Mouse (Mus musculus) cerebellum, adult (tissue): ENCODE results near the gene Polr3gl.
"Not testable (repeated sequence)": the region's sequence is repeated elsewhere in the genome, so short reads cannot be mapped to it uniquely, and the experiment has no call there.

ENCODE experiments used
- ATAC-seq: cut with Nextera tagmentation; 2 replicates; pipeline ENCODE4 v1.9.2; 2017; ENCODE audit warnings: mild to moderate bottlenecking, moderate library complexity, mixed read lengths; ENCODE audit not compliant: insufficient number of reproducible peaks, low FRiP score, low TSS enrichment

Gene Polr3gl

GRCm38 (mm10) chr3:96593790-96594560 lies at the start of gene Polr3gl:
TSS of gene Polr3gl (minus strand) at chr3:96594181.
- peak; percentile 83 for ATAC-seq

DNA sequence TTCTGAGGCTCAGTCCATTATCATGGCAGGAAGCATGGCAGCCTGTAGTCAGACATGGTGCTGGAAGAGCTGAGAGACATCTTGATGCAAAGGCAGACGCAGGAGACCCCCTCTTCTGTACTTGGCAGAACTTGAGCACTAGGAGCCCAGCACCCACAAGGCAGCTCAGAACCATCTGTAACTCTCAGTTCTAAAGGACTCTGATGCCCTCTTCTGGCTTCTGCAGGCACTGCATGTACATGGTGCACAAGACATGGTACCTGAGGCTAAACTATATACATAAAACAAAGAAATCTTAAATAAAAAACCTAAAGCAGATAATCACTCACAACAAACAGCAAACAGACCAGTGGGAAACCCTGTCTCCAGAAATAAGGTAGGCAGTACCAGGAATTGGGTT lies 45.2 kb upstream of the Polr3gl start:
- ATAC-seq, result no peak

DNA sequence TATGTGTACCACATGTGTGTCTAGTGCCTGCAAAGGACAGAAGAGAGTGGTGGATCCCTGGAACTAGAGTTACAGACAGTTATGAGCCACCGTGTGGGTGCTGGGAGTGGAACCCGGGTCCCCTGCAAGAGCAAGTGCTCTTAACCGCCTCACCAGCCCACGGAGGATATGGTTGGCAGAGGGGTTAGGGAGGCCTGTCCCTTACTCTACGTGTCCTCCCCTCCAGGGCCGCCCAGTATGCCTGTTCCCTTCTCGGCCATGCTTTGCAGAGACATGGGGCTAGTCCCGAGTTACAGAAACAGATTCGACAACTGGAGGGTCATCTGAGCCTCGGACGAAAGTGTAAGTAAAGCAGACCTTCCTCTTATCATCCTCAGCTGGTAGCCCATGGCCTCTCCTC lies 42.5 kb upstream of the Polr3gl start:
- no peak for ATAC-seq

GRCm38 (mm10) chr3:96635906-96636305 lies 41.9 kb upstream of the Polr3gl start:
- ATAC-seq, result no peak

DNA sequence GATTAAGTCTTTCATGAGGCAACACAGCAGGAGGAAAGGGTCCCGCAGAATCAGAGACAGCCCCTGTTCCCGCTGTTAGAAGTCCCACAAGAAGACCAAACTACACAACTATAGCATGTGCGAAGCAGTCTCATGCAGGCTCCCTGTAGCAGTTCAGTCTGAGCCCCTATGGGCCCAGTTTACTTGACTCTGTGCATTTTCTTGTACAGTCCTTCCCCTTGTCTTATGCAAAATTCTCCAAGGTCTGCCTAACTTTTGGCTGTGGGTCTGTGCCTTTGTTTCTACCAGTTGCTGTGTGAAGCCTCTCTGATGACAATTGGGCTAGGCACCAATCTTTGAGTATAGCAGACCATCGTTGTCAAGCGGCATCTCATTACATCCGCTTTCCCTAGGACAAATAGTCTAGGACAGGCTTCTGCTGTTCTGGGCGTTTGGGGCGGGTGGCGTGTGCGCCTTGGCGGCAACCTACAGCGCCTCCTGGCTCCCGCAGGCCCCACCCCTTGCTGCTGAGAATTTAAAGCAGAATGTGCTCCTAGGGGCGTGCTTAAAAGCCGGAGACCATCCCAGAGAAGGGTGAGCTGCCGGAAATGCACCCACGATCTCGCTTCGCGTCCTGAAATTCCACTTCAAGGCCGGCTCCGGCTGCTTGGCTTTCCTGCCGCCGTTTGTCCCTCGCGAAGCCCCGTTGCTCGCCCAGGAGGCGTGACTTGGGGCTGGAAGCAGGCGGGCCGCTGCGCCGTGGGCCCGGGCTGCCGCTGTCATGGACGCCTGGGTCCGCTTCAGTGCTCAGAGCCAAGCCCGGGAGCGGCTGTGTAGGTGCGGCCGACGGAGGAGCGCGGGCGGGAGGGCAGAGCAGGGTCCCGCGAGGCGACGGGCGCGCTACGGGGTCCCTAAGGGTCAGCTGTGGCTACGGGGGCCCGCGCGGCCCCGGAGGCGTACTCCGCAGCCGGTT lies 41.2 kb upstream of the Polr3gl start, which contains the start of the genes Pex11b and Gm42957:
Gene Pex11b, plus strand, starts transcription at position 449 of the 952 bp plus-strand sequence.
Gene Gm42957, plus strand, starts transcription at position 547 of the 952 bp plus-strand sequence.
- ATAC-seq, result peak; percentile 75; the same call in 1 of the 2 replicates

- no peak for ATAC-seq
These were observed 40.0 kb upstream of the Polr3gl start for GRCm38 (mm10) chr3:96634015-96634414.

DNA sequence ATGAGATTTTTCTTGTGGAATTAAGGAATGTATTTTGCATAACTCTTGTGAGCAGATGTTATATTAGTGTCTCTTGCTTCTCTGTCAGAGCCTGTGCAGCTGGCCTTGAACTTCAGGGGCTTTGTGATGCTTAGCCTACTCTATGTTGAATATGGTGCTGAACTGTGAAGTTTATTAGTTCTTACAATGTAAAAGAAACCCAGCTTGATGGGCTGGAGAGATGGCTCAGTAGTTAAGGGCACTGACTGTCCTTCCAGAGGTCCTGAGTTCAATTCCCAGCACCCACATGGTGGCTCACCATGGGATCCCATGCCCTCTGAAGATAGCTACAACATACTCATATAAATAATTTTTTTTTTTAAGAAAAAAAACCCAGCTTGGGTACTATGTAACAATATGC lies 38.1 kb upstream of the Polr3gl start:
- ATAC-seq, result no peak

DNA sequence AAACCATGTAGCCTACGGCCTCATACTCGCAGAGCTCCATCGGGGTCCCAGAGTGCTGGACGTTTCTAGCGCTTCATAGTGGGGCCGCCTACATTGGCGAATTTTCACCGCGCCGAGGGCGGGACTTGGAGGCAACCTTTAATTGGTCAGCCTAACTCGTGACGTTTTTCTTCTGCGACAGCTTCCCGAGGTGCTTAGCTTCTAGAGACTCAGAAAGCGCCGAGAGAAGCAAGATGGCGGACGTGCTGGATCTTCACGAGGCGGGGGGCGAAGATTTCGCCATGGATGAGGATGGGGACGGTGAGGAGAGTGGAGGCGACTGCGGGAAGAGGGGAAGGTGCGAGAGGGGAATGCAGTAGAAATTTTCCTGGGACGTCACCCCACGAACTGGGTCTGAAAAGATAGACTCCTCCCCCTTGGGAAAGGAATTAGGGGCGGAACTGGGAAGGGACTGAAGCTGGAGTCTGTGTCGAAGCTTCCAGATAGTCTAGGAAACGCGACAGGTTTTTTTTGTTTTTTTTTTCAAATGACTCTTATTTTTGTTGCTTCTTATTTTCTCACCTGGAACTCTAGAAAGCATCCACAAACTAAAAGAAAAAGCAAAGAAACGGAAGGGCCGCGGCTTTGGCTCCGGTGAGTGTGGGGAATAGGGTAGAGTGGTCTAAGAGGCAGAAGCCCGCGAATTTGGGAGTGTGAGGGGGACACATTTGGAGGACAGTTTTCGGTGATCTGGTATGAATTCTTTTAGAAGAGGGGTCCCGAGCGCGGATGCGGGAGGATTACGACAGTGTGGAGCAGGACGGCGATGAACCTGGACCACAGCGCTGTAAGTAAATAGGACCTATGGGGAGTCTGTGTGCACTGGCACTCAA lies 36.0 kb upstream of the Polr3gl start, which contains the start of gene Rbm8a:
Gene Rbm8a, plus strand, starts transcription at position 205 of the 872 bp plus-strand sequence.
- peak; percentile 95 for ATAC-seq

DNA sequence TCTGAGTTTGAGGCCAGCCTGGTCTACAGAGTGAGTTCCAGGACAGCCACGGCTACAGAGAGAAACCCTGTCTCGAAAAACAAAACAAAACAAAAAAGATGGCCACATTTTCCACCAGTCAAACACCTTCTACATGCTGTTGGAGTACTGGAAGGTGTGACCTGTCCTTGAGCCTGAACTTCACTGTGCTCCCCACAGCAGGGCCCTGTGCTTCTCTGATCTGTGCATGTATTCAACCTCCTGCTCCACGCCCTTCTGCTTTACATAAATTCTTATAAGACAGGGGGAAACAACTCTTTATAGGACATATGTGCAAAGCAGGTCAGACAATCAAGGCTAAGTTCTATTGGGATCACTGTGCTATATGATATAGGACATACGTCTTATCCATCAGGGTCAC lies 29.2 kb upstream of the Polr3gl start:
- ATAC-seq, result no peak

DNA sequence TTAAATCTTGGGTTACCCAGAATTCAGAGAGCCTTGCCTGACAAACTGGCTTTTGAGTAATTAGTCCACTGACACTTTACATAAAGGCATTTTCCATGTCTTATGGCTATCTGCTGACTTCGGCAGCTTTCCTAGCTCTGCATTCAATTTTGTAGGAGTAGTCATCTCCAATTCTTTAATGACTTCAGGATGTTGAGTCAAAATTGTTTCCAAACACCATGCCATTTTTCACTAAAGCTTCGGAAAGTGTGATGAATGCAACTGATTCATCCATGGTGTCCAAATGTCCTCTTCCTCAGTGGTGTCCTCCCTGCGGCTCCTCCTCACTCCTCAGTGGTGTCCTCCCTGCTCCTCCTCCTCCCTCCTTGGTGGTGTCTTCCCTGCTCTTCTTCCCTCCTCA lies 24.0 kb upstream of the Polr3gl start:
- no peak for ATAC-seq

GRCm38 (mm10) chr3:96606618-96607017 lies 12.6 kb upstream of the Polr3gl start:
- ATAC-seq, result no peak

GRCm38 (mm10) chr3:96606007-96606406 lies 12.0 kb upstream of the Polr3gl start:
- ATAC-seq, result not testable (repeated sequence)

DNA sequence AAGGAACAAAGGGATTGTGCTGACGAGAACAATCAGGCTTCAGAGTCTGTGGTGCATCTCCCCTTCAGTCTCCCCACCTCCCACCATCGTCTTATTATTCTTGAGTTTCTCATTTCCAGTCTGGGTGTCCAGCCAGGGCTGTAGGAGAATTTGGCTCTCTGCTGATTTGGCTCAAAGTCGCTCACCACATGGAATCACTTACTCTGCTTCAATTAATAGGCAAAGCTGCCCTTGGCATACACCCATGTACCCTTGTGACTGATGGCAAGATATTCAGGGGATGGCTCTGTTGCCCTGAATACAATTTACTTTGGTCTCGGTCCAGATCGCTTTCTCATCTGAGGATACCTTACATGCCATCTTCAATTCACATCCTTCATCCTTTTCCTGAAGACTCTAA lies 9.3 kb upstream of the Polr3gl start:
- ATAC-seq, result no peak

GRCm38 (mm10) chr3:96602704-96603084 lies 8.7 kb upstream of the Polr3gl start:
- no peak for ATAC-seq

GRCm38 (mm10) chr3:96601941-96602703 lies 8.1 kb upstream of the Polr3gl start:
- no peak for ATAC-seq

GRCm38 (mm10) chr3:96601251-96601787 lies 7.3 kb upstream of the Polr3gl start:
- ATAC-seq, result no peak

DNA sequence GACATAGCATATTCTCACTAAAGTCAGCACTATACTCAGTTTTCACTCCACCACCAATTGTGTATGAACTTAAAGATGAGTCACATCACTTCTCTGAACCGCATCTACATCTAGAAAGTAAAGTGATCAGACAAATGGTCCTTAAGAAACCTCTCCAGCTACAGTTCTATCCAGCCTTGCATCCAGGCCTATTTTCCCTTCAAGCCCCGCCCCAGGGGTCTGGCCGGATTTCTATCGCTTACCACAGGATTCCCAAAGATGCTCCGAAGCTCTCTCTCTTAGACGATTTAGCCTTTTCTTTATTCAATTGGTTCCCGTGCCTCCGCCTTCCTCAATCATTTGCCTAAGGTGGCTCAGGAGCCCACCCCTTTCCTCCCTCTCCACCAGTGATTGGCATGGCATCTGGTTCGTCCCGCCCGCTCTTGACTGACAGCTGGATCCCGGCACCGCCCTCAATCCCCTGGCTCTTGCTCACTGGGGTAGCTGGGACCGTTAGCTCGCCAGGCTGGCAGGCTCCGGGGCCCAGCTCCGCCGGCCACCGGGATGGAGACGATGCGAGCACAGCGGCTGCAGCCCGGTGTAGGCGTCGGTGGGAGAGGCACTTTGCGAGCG lies 6.8 kb upstream of the Polr3gl start, which contains the start of gene Lix1l:
Gene Lix1l, plus strand, starts transcription at position 511 of the 612 bp plus-strand sequence.
- ATAC-seq, result peak; percentile 81

DNA sequence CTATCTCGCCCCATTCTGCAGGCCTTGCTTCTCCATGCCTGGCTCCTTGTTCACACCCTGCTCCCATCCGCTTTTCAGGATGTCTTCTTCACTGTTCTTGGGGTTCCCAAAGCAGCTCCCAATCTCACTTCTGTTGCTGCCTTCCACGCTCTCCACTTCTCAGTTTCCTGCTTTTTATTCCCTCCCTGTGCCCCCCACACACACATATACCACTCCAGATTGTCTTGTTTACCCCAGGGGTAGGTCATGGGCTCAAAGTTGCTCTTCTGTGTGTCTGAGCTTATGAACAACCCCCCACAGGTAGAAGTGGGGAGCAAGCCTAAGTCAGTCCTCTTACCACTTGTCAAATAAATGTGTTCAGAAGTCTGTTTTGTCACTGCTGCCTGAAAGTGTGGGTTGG lies 5.4 kb upstream of the Polr3gl start:
- no peak for ATAC-seq

DNA sequence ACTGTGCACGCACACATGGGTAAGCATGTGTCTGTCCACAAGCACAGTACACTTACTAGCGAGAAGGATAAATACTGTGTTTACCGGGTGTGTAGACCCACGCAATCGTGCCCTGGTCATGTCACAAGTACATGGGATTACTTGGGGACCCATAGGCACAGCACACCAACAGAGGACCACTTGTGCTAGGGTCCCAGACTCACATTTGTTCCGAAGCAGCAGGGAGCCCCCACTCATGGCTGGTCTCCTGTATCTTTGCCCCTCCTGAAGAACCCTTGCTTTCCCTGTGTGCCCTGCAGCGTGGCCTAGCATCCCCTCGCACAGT lies 5.0 kb upstream of the Polr3gl start:
- ATAC-seq, result no peak
